15 mouse cellular contexts compared by ENCODE assay signal in genomic region chr2:179045361-179045760, GRCm38 (mm10).
DNase-seq lines count a peak whose midpoint lies in the region; ATAC-seq lines count a peak whose summit lies in the region.
"Had no signal": no experiment of that assay in that cellular context is flagged by ENCODE, and none has a peak within 500 bp of the region (broad histone marks: within the 10 kb centered on the region; RNA-seq: fewer than 3 reads in every experiment).

No protein-coding gene starts in this region.

- no peak for DNase-seq in neural tube, embryonic 10.5 days (ENCODE audit: extremely low spot score, low spot score)
- DNase-seq in liver, embryonic 11.5 days (ENCODE audit: low spot score), result no peak
- DNase-seq: gastrocnemius, postnatal 25 days; kidney, postnatal 10 days; layer of hippocampus, postnatal 36 days; liver, embryonic 13.5 days; thymus, adult 2 months had no signal

- H3K36me3 ChIP-seq in neural tube, embryonic 13.5 days, result no peaks in the 10 kb centered on the region
- no peaks in the 10 kb centered on the region for H3K36me3 ChIP-seq in forebrain, embryonic 13.5 days (ENCODE audit: poor library complexity, severe bottlenecking)
- H3K36me3 ChIP-seq in hindbrain, embryonic 13.5 days, result no peaks in the 10 kb centered on the region
- H3K36me3 ChIP-seq in midbrain, embryonic 16.5 days (ENCODE audit: control insufficient read depth, insufficient read depth, low read length), result no peaks in the 10 kb centered on the region
- no peaks in the 10 kb centered on the region for H3K36me3 ChIP-seq in liver, embryonic 11.5 days (ENCODE audit: control insufficient read depth, insufficient read depth, low read length)
- H3K36me3 ChIP-seq: heart, embryonic 13.5 days; liver, embryonic 13.5 days had no signal

- H3K4me1 ChIP-seq in neural tube, embryonic 13.5 days (replicated peaks), result peaks cover 11% of the 10 kb centered on the region; the same call in 1 of the 2 replicates
- peaks cover 19% of the 10 kb centered on the region for H3K4me1 ChIP-seq in forebrain, embryonic 13.5 days
- peaks cover 14% of the 10 kb centered on the region for H3K4me1 ChIP-seq in hindbrain, embryonic 13.5 days (replicated peaks)
- H3K4me1 ChIP-seq in midbrain, embryonic 16.5 days (ENCODE audit: control insufficient read depth, insufficient read depth, low read length), result no peaks in the 10 kb centered on the region; the same call in 1 of the 2 replicates
- H3K4me1 ChIP-seq in liver, embryonic 11.5 days (replicated peaks; ENCODE audit: control insufficient read depth, insufficient read depth, low read length), result no peaks in the 10 kb centered on the region
- H3K4me1 ChIP-seq: heart, embryonic 13.5 days; liver, embryonic 13.5 days had no signal

- H3K9ac ChIP-seq in neural tube, embryonic 13.5 days, result no peak overlapping the region
- no peak overlapping the region for H3K9ac ChIP-seq in forebrain, embryonic 13.5 days
- no peak overlapping the region for H3K9ac ChIP-seq in hindbrain, embryonic 13.5 days
- no peak overlapping the region for H3K9ac ChIP-seq in midbrain, embryonic 16.5 days (ENCODE audit: low read depth, low read length)
- no peak overlapping the region for H3K9ac ChIP-seq in liver, embryonic 11.5 days (ENCODE audit: low read depth, low read length)
- H3K9ac ChIP-seq: heart, embryonic 13.5 days; liver, embryonic 13.5 days had no signal

- no peaks in the 10 kb centered on the region for H3K27me3 ChIP-seq in neural tube, embryonic 13.5 days
- no peaks in the 10 kb centered on the region for H3K27me3 ChIP-seq in forebrain, embryonic 13.5 days
- H3K27me3 ChIP-seq in hindbrain, embryonic 13.5 days, result 0 out of 2 replicates have a peak, but pooled peaks cover 2% of the 10 kb centered on the region
- H3K27me3 ChIP-seq in midbrain, embryonic 16.5 days (ENCODE audit: control insufficient read depth, insufficient read depth, low read depth, low read length), result no peaks in the 10 kb centered on the region
- H3K27me3 ChIP-seq in liver, embryonic 11.5 days (replicated peaks; ENCODE audit: control insufficient read depth, insufficient read depth, low read length), result no peaks in the 10 kb centered on the region
- H3K27me3 ChIP-seq: CH12.LX; heart, embryonic 13.5 days; liver, embryonic 13.5 days had no signal

- H3K4me3 ChIP-seq in neural tube, embryonic 13.5 days, result no peak overlapping the region
- no peak overlapping the region for H3K4me3 ChIP-seq in forebrain, embryonic 13.5 days
- H3K4me3 ChIP-seq in hindbrain, embryonic 13.5 days, result no peak overlapping the region
- H3K4me3 ChIP-seq in midbrain, embryonic 16.5 days (ENCODE audit: low read depth, low read length), result no peak overlapping the region
- no peak overlapping the region for H3K4me3 ChIP-seq in liver, embryonic 11.5 days (ENCODE audit: low read depth, low read length)
- H3K4me3 ChIP-seq: heart, embryonic 13.5 days; liver, embryonic 13.5 days had no signal

- H3K9me3 ChIP-seq in neural tube, embryonic 13.5 days, result peaks cover 5% of the 10 kb centered on the region; the same call in 1 of the 2 replicates
- H3K9me3 ChIP-seq in forebrain, embryonic 13.5 days (replicated peaks), result no peaks in the 10 kb centered on the region
- no peaks in the 10 kb centered on the region for H3K9me3 ChIP-seq in hindbrain, embryonic 13.5 days
- H3K9me3 ChIP-seq in midbrain, embryonic 16.5 days (replicated peaks; ENCODE audit: control insufficient read depth, low read length, poor library complexity, severe bottlenecking), result no peaks in the 10 kb centered on the region
- no peaks in the 10 kb centered on the region for H3K9me3 ChIP-seq in liver, embryonic 11.5 days (ENCODE audit: control insufficient read depth, low read length)
- H3K9me3 ChIP-seq: heart, embryonic 13.5 days; liver, embryonic 13.5 days had no signal

- peak; percentile 32; the same call in 1 of the 2 replicates for ATAC-seq in neural tube, embryonic 13.5 days (ENCODE audit: low read depth)
- ATAC-seq in forebrain, embryonic 13.5 days, result peak; percentile 91
- peak; percentile 85 for ATAC-seq in hindbrain, embryonic 13.5 days (ENCODE audit: low FRiP score)
- peak; percentile 66 for ATAC-seq in midbrain, embryonic 16.5 days
- no peak for ATAC-seq in megakaryocyte-erythroid progenitor cell, adult 5-6 weeks (replicated peaks; ENCODE audit: low FRiP score, low TSS enrichment, poor library complexity, severe bottlenecking)
- ATAC-seq in liver, embryonic 11.5 days (replicated peaks; ENCODE audit: low FRiP score), result no peak
- ATAC-seq in monocyte, adult 5-6 weeks (replicated peaks; ENCODE audit: insufficient number of reproducible peaks, low FRiP score, low TSS enrichment, poor library complexity, severe bottlenecking), result no peak

- no peak overlapping the region for H3K4me2 ChIP-seq in neural tube, embryonic 13.5 days
- no peak overlapping the region for H3K4me2 ChIP-seq in forebrain, embryonic 13.5 days
- no peak overlapping the region for H3K4me2 ChIP-seq in hindbrain, embryonic 13.5 days
- no peak overlapping the region for H3K4me2 ChIP-seq in midbrain, embryonic 16.5 days (ENCODE audit: low read length)
- H3K4me2 ChIP-seq in liver, embryonic 11.5 days, result no peak overlapping the region
- H3K4me2 ChIP-seq: heart, embryonic 13.5 days; liver, embryonic 13.5 days had no signal

- no peak overlapping the region for H3K27ac ChIP-seq in neural tube, embryonic 13.5 days (replicated peaks)
- no peak overlapping the region for H3K27ac ChIP-seq in forebrain, embryonic 13.5 days
- no peak overlapping the region for H3K27ac ChIP-seq in hindbrain, embryonic 13.5 days
- no peak overlapping the region for H3K27ac ChIP-seq in midbrain, embryonic 16.5 days (ENCODE audit: low read length)
- H3K27ac ChIP-seq in liver, embryonic 11.5 days (ENCODE audit: low read depth, low read length), result no peak overlapping the region
- H3K27ac ChIP-seq: heart, embryonic 13.5 days; liver, embryonic 13.5 days had no signal

- WGBS in neural tube, embryonic 13.5 days, result 39% methylated on average over 1 of the region's 1 CpGs
- 33% methylated on average over 1 of the region's 1 CpGs for WGBS in forebrain, embryonic 13.5 days
- 14% methylated on average over 1 of the region's 1 CpGs for WGBS in hindbrain, embryonic 13.5 days
- WGBS in midbrain, embryonic 16.5 days, result 19% methylated on average over 1 of the region's 1 CpGs
- 74% methylated on average over 1 of the region's 1 CpGs for WGBS in liver, embryonic 11.5 days

Comparison
In these comparisons a context has a peak if more than half of its experiments do, and no peak if none do; other contexts are left out.
1. ATAC-seq: peak in neural tube, embryonic 13.5 days (single experiment), forebrain, embryonic 13.5 days (single experiment), hindbrain, embryonic 13.5 days (single experiment) and midbrain, embryonic 16.5 days (single experiment); none in megakaryocyte-erythroid progenitor cell, adult 5-6 weeks (single experiment), liver, embryonic 11.5 days (single experiment) and monocyte, adult 5-6 weeks (single experiment).